Mouse (Mus musculus): ENCODE data around the gene Btg3.

Btg3 gene

GRCm38 (mm10) chr16:78295601-78296000 lies 81.4 kb downstream of the Btg3 start:
- DNase-seq = no peak

GRCm38 (mm10) chr16:78294606-78295275 lies 82.3 kb downstream of the Btg3 start:
- DNase-seq = no peak

- no peak for DNase-seq
These were observed 82.9 kb downstream of the Btg3 start for GRCm38 (mm10) chr16:78294051-78294450.

- DNase-seq = no peak
These were observed 93.8 kb downstream of the Btg3 start for GRCm38 (mm10) chr16:78283231-78283630.

Data from right cerebral cortex, adult 18-20 months (tissue).